Comparison of ENCODE assay signal across 23 mouse cellular contexts in the genomic region with DNA sequence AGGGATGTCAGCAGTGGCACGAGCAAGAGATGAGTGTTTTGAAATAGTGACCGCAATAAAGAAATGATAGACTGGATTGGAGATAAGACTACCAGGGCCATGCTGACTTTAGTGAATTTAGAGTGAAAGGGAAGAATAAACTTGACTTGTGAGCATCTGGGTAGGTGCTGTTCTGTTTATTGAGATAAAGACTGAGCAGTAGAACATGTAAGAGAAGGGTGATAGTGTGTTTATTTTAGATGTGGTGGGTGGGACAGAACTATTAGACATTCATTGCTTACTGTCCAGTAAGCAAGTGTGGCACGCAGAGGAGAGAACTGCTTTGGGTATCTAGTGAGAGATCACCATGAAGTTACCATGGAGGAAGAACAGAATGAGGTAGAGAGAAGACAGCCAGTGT. TPM values are rescaled to one million over a fixed set of nuclear protein-coding genes. Genes with fewer than 3 reads are reported as not detected.
A peak's percentile ranks its signal among the peaks of the same experiment; 100 is the strongest.
DNase-seq lines count a peak whose midpoint lies in the region; ATAC-seq and TF ChIP-seq lines count a peak whose summit lies in the region.
"Had no signal": no experiment of that assay in that cellular context is flagged by ENCODE, and none has a peak within 500 bp of the region (broad histone marks: within the 10 kb centered on the region; RNA-seq: fewer than 3 reads in every experiment).

No protein-coding gene starts in this region.

- no peak overlapping the region for H3K27ac ChIP-seq in liver, embryonic 12.5 days
- H3K27ac ChIP-seq in liver, embryonic 14.5 days, result no peak overlapping the region
- no peak overlapping the region for H3K27ac ChIP-seq in liver, embryonic 11.5 days (ENCODE audit: low read depth, low read length)
- H3K27ac ChIP-seq in MEL (ENCODE audit: control insufficient read depth, low read depth, low read length), result no peak overlapping the region
- H3K27ac ChIP-seq in liver, embryonic 16.5 days (ENCODE audit: low read length), result no peak overlapping the region
- no peak overlapping the region for H3K27ac ChIP-seq in limb, embryonic 10.5 days
- H3K27ac ChIP-seq: embryonic facial prominence, embryonic 10.5 days; embryonic facial prominence, embryonic 12.5 days; forebrain, embryonic 13.5 days; forebrain, embryonic 15.5 days had no signal

- TF ChIP-seq POLR2A in MEL (IDR thresholded peaks at IDR 0.05; ENCODE audit: control insufficient read depth in 1 of 2, insufficient read depth in 1 of 2, low read depth in 1 of 2, low read length in 2 of 2, poor library complexity in 1 of 2), result no peak

- no peak for DNase-seq in liver
- DNase-seq in liver, embryonic 14.5 days (ENCODE audit: low read depth in 3 of 3, low spot score in 3 of 3), result no peak
- DNase-seq in liver, embryonic 11.5 days (ENCODE audit: low spot score), result no peak
- DNase-seq in MEL (ENCODE audit: low read depth, low spot score), result no peak
- DNase-seq in embryo, embryonic 9.5 days (ENCODE audit: extremely low spot score), result no peak
- no peak for DNase-seq in limb, embryonic 10.5 days (ENCODE audit: low spot score)
- DNase-seq: adrenal gland, adult 2 months; adrenal gland, postnatal 10 days; adrenal gland, postnatal 25 days; cerebellum, adult 11 months; cerebellum, adult 18-20 months; cerebellum, adult 8-10 months; cerebellum, adult 9-11 months; cerebellum, postnatal 14 days; cerebellum, postnatal 36 days; embryo, embryonic 11 days; forebrain, postnatal 0 days had no signal

- H3K79me2 ChIP-seq in MEL (ENCODE audit: control insufficient read depth, insufficient read depth, low read length, poor library complexity), result no peaks in the 10 kb centered on the region

- no peak overlapping the region for H3K4me2 ChIP-seq in liver, embryonic 12.5 days
- no peak overlapping the region for H3K4me2 ChIP-seq in liver, embryonic 14.5 days (ENCODE audit: low read depth)
- no peak overlapping the region for H3K4me2 ChIP-seq in liver, embryonic 11.5 days
- H3K4me2 ChIP-seq in liver, embryonic 16.5 days (ENCODE audit: low read depth, low read length), result no peak overlapping the region
- H3K4me2 ChIP-seq: embryonic facial prominence, embryonic 12.5 days; forebrain, embryonic 13.5 days; forebrain, embryonic 15.5 days had no signal

- no peak for TF ChIP-seq RAD21 in MEL (IDR thresholded peaks at IDR 0.05; ENCODE audit: low read depth, low read length)

- H3K27me3 ChIP-seq in liver, embryonic 12.5 days (replicated peaks), result 0 out of 2 replicates have a peak, but pooled peaks cover 14% of the 10 kb centered on the region
- no peaks in the 10 kb centered on the region for H3K27me3 ChIP-seq in liver, embryonic 14.5 days (ENCODE audit: control insufficient read depth, insufficient read depth, low read length)
- no peaks in the 10 kb centered on the region for H3K27me3 ChIP-seq in liver, embryonic 11.5 days (replicated peaks; ENCODE audit: control insufficient read depth, insufficient read depth, low read length)
- no peaks in the 10 kb centered on the region for H3K27me3 ChIP-seq in MEL (ENCODE audit: control insufficient read depth in 1 of 2, insufficient read depth in 2 of 2, low read length in 2 of 2)
- H3K27me3 ChIP-seq in liver, embryonic 16.5 days (ENCODE audit: control insufficient read depth, insufficient read depth, low read depth, low read length), result 0 out of 2 replicates have a peak, but pooled peaks cover 2% of the 10 kb centered on the region
- H3K27me3 ChIP-seq in limb, embryonic 10.5 days (ENCODE audit: low read depth, poor library complexity, severe bottlenecking), result no peaks in the 10 kb centered on the region
- H3K27me3 ChIP-seq: embryonic facial prominence, embryonic 12.5 days; forebrain, embryonic 13.5 days; forebrain, embryonic 15.5 days had no signal

- peak; percentile 36; the same call in 1 of the 2 replicates for TF ChIP-seq EP300 in liver, embryonic 14.5 days (IDR thresholded peaks at IDR 0.05; ENCODE audit: low read depth)
- TF ChIP-seq EP300 in MEL (IDR thresholded peaks at IDR 0.05; ENCODE audit: low read depth in 1 of 2, low read length in 2 of 2), result peak; percentile 6 to 18; a peak in 1 of 4 replicates

- H3K9ac ChIP-seq in liver, embryonic 12.5 days, result no peak overlapping the region
- no peak overlapping the region for H3K9ac ChIP-seq in liver, embryonic 14.5 days (replicated peaks)
- H3K9ac ChIP-seq in liver, embryonic 11.5 days (ENCODE audit: low read depth, low read length), result no peak overlapping the region
- H3K9ac ChIP-seq in MEL (ENCODE audit: control insufficient read depth, low read depth, low read length, poor library complexity, severe bottlenecking), result no peak overlapping the region
- H3K9ac ChIP-seq in liver, embryonic 16.5 days (ENCODE audit: low read depth, low read length), result no peak overlapping the region
- H3K9ac ChIP-seq: embryonic facial prominence, embryonic 12.5 days; forebrain, embryonic 13.5 days; forebrain, embryonic 15.5 days; forebrain, postnatal 0 days had no signal

- peak; percentile 52; the same call in 1 of the 2 replicates for ATAC-seq in liver, embryonic 12.5 days
- ATAC-seq in liver, embryonic 14.5 days (ENCODE audit: insufficient read depth), result no peak
- no peak for ATAC-seq in liver, embryonic 11.5 days (replicated peaks; ENCODE audit: low FRiP score)
- peak; percentile 42; the same call in 1 of the 2 replicates for ATAC-seq in liver, embryonic 16.5 days (ENCODE audit: low read depth)
- ATAC-seq: forebrain, embryonic 13.5 days; forebrain, embryonic 15.5 days; forebrain, postnatal 0 days had no signal

- 59% methylated on average over 3 of the region's 3 CpGs for WGBS in liver, embryonic 12.5 days (ENCODE audit: insufficient replicate concordance)
- WGBS in liver, embryonic 14.5 days (ENCODE audit: insufficient replicate concordance), result 44% methylated on average over 3 of the region's 3 CpGs
- WGBS in liver, embryonic 11.5 days, result 75% methylated on average over 3 of the region's 3 CpGs
- 42% methylated on average over 3 of the region's 3 CpGs for WGBS in liver, embryonic 16.5 days (ENCODE audit: insufficient replicate concordance)
- WGBS in limb, embryonic 10.5 days, result 91% methylated on average over 3 of the region's 3 CpGs

- no peaks in the 10 kb centered on the region for H3K9me3 ChIP-seq in liver, embryonic 12.5 days (replicated peaks)
- no peaks in the 10 kb centered on the region for H3K9me3 ChIP-seq in liver, embryonic 14.5 days (ENCODE audit: control insufficient read depth, low read length)
- H3K9me3 ChIP-seq in liver, embryonic 11.5 days (ENCODE audit: control insufficient read depth, low read length), result no peaks in the 10 kb centered on the region
- H3K9me3 ChIP-seq in MEL (replicated peaks; ENCODE audit: insufficient read depth, low read length), result no peaks in the 10 kb centered on the region
- H3K9me3 ChIP-seq in liver, embryonic 16.5 days (replicated peaks; ENCODE audit: control insufficient read depth, low read length), result no peaks in the 10 kb centered on the region
- H3K9me3 ChIP-seq in limb, embryonic 10.5 days (replicated peaks), result no peaks in the 10 kb centered on the region
- H3K9me3 ChIP-seq: embryonic facial prominence, embryonic 10.5 days; embryonic facial prominence, embryonic 12.5 days; forebrain, embryonic 13.5 days; forebrain, embryonic 15.5 days had no signal

- no peak for TF ChIP-seq CTCF in liver, embryonic 14.5 days (IDR thresholded peaks at IDR 0.05; ENCODE audit: low read depth)
- TF ChIP-seq CTCF in MEL (IDR thresholded peaks at IDR 0.05 in 2 of 3, conservative IDR thresholded peaks at IDR 0.05 in 1 of 3; ENCODE audit: control insufficient read depth in 1 of 3, insufficient read depth in 1 of 3, low read depth in 2 of 3, low read length in 3 of 3, poor library complexity in 1 of 3, severe bottlenecking in 1 of 3), result no peak

- peaks cover 33% of the 10 kb centered on the region for H3K4me1 ChIP-seq in liver, embryonic 12.5 days
- H3K4me1 ChIP-seq in liver, embryonic 14.5 days (replicated peaks; ENCODE audit: control insufficient read depth in 2 of 2, insufficient read depth in 2 of 2, low read length in 1 of 2), result peaks cover 7 to 21% of the 10 kb centered on the region in 2 experiments
- H3K4me1 ChIP-seq in liver, embryonic 11.5 days (replicated peaks; ENCODE audit: control insufficient read depth, insufficient read depth, low read length), result peaks cover 15% of the 10 kb centered on the region
- H3K4me1 ChIP-seq in MEL (ENCODE audit: control insufficient read depth in 1 of 2, insufficient read depth in 2 of 2, low read length in 2 of 2), result peaks cover 11 to 21% of the 10 kb centered on the region in 2 experiments
- H3K4me1 ChIP-seq in liver, embryonic 16.5 days (ENCODE audit: control insufficient read depth, low read depth, low read length), result peaks cover 4% of the 10 kb centered on the region; the same call in 1 of the 2 replicates
- no peaks in the 10 kb centered on the region for H3K4me1 ChIP-seq in limb, embryonic 10.5 days
- H3K4me1 ChIP-seq: embryonic facial prominence, embryonic 10.5 days; embryonic facial prominence, embryonic 12.5 days; forebrain, embryonic 13.5 days; forebrain, embryonic 15.5 days had no signal

- no peaks in the 10 kb centered on the region for H3K36me3 ChIP-seq in liver, embryonic 12.5 days
- no peaks in the 10 kb centered on the region for H3K36me3 ChIP-seq in liver, embryonic 14.5 days (replicated peaks; ENCODE audit: control insufficient read depth, insufficient read depth, low read depth)
- H3K36me3 ChIP-seq in liver, embryonic 11.5 days (ENCODE audit: control insufficient read depth, insufficient read depth, low read length), result no peaks in the 10 kb centered on the region
- H3K36me3 ChIP-seq in MEL (ENCODE audit: control insufficient read depth in 1 of 2, insufficient read depth in 2 of 2, low read length in 2 of 2), result peaks cover 0 to 34% of the 10 kb centered on the region in 2 experiments; a peak in 2 of 4 replicates
- H3K36me3 ChIP-seq in liver, embryonic 16.5 days (ENCODE audit: control insufficient read depth, insufficient read depth), result no peaks in the 10 kb centered on the region
- H3K36me3 ChIP-seq in limb, embryonic 10.5 days, result no peaks in the 10 kb centered on the region
- H3K36me3 ChIP-seq: embryonic facial prominence, embryonic 10.5 days; embryonic facial prominence, embryonic 12.5 days; forebrain, embryonic 15.5 days had no signal

- no peak overlapping the region for H3K4me3 ChIP-seq in liver, embryonic 12.5 days
- no peak overlapping the region for H3K4me3 ChIP-seq in liver, embryonic 14.5 days (ENCODE audit: insufficient read depth in 1 of 2, low read depth in 2 of 2, low read length in 2 of 2)
- H3K4me3 ChIP-seq in liver, embryonic 11.5 days (ENCODE audit: low read depth, low read length), result no peak overlapping the region
- no peak overlapping the region for H3K4me3 ChIP-seq in MEL (ENCODE audit: control insufficient read depth in 1 of 2, insufficient read depth in 1 of 2, low read depth in 2 of 2, low read length in 2 of 2)
- H3K4me3 ChIP-seq in liver, embryonic 16.5 days (ENCODE audit: low read depth, low read length), result no peak overlapping the region
- no peak overlapping the region for H3K4me3 ChIP-seq in limb, embryonic 10.5 days
- H3K4me3 ChIP-seq: embryonic facial prominence, embryonic 10.5 days; embryonic facial prominence, embryonic 12.5 days; forebrain, embryonic 13.5 days; forebrain, embryonic 15.5 days had no signal

RNA-seq across cellular contexts. Expression of gene Lclat1, which starts 30.4 kb away (rescaled TPM):
- 4.5 and 4.8 TPM in 2 replicates for polyA plus RNA-seq in liver, embryonic 12.5 days (2016; fragmentation: Nextera tagmentation; extraction: Ambion mirVana)
- polyA plus RNA-seq in liver, embryonic 14.5 days (2012; rRNA removed), result 1.3 and 1.8 TPM in 2 replicates
- polyA plus RNA-seq in liver, embryonic 14.5 days (2014; fragmentation: Nextera tagmentation; extraction: Ambion mirVana), result 3.8 and 4.5 TPM in 2 replicates
- polyA plus RNA-seq in liver, embryonic 11.5 days (2014; fragmentation: Nextera tagmentation; extraction: Ambion mirVana), result 11.4 and 13.3 TPM in 2 replicates
- total RNA-seq in MEL (2012; rRNA removed), result 9.4 and 9.6 TPM in 2 replicates
- polyA plus RNA-seq in MEL (2012; ENCODE audit: insufficient read depth in 1 of 2, insufficient read length in 2 of 2, low read depth in 1 of 2, low replicate concordance in 2 of 2, missing spikeins in 1 of 2), result 10 to 100 TPM in 1 of 2 experiments, not detected in 1; 10.5 TPM
- polyA plus RNA-seq in liver, embryonic 16.5 days (2015; fragmentation: Nextera tagmentation; extraction: Ambion mirVana), result 2.9 and 3.4 TPM in 2 replicates
- polyA plus RNA-seq in limb, embryonic 10.5 days (2016; fragmentation: Nextera tagmentation; extraction: Ambion mirVana), result 12.1 and 12.4 TPM in 2 replicates

Comparison
In these comparisons a context has a peak if more than half of its experiments do, and no peak if none do; other contexts are left out.
1. ATAC-seq: peak in liver, embryonic 12.5 days (single experiment) and liver, embryonic 16.5 days (single experiment); none in liver, embryonic 14.5 days (single experiment) and liver, embryonic 11.5 days (single experiment).